Mouse (Mus musculus) bone marrow macrophage, adult 2 months (primary cell): ENCODE measurements around the gene Setd3.

Source experiments
- CTCF ChIP-seq: IDR thresholded peaks from 2 replicates; pipeline ENCODE4 v1.5.1; 2012; ENCODE audit warnings: low read depth, mild to moderate bottlenecking, low read length, moderate library complexity
- POLR2A ChIP-seq: IDR thresholded peaks from 2 replicates; pipeline ENCODE4 v1.6.1; 2012; ENCODE audit warnings: mild to moderate bottlenecking, low read depth, low read length, borderline replicate concordance

GRCm38 (mm10) chr12:108133181-108133580, 45.9 kb downstream of the Setd3 start:
- TF ChIP-seq CTCF, result no peak
- TF ChIP-seq POLR2A, result no peak
